Mouse (Mus musculus) ES-E14 (cell line): ENCODE measurements around the gene Pik3cd. TPM values are rescaled to one million over a fixed set of nuclear protein-coding genes. Genes with fewer than 3 reads are reported as not detected.

Experiments
- DNase-seq: peaks from one replicate; pipeline ENCODE4 v3.0.0-alpha.2; 2013; ENCODE audit warnings: low read depth, low spot score
- H3K27ac ChIP-seq: 2 replicates; pipeline ENCODE4 v1.5.1; 2012; ENCODE audit warnings: low read depth, mild to moderate bottlenecking, low read length, moderate library complexity, mixed read lengths; ENCODE audit not compliant: poor library complexity, insufficient read depth, severe bottlenecking
- H3K36me3 ChIP-seq: 2 replicates; pipeline ENCODE4 v1.6.1; 2012; ENCODE audit warnings: mild to moderate bottlenecking, low read length, moderate library complexity, mixed read lengths; ENCODE audit not compliant: control insufficient read depth, poor library complexity, insufficient read depth, severe bottlenecking
- H3K4me1 ChIP-seq, 2 experiments: fragments of 150-350 bp in 1 of 2; sonication (generic) in 1 of 2; 2 replicates each; pipeline ENCODE4 v1.6.1; 2012; ENCODE audit warnings: low read length in 2 of 2, mild to moderate bottlenecking in 1 of 2, mixed read lengths in 1 of 2; ENCODE audit not compliant: control insufficient read depth in 2 of 2, insufficient read depth in 2 of 2, poor library complexity in 1 of 2
- H3K4me3 ChIP-seq, 2 experiments: fragments of 150-350 bp in 1 of 2; sonication (generic) in 1 of 2; 2 replicates each; pipeline ENCODE4 v1.5.1; 2012; ENCODE audit warnings: low read length in 2 of 2, low read depth in 1 of 2, mild to moderate bottlenecking in 1 of 2, mixed read lengths in 1 of 2; ENCODE audit not compliant: insufficient read depth in 1 of 2, poor library complexity in 1 of 2, severe bottlenecking in 1 of 2
- H3K9ac ChIP-seq: 2 replicates; pipeline ENCODE4 v1.6.1; 2012; ENCODE audit warnings: low read depth, mild to moderate bottlenecking, low read length, mixed read lengths; ENCODE audit not compliant: poor library complexity, insufficient read depth, severe bottlenecking
- H3K9me3 ChIP-seq: fragments of 150-350 bp; sonication (generic); 2 replicates; pipeline ENCODE4 v1.6.1; 2012; ENCODE audit warnings: low read depth, mild to moderate bottlenecking, low read length; ENCODE audit not compliant: control insufficient read depth, insufficient read depth
- CHD2 ChIP-seq: IDR thresholded peaks from 2 replicates; pipeline ENCODE4 v1.6.1; 2014; ENCODE audit warnings: mild to moderate bottlenecking, low read depth, low read length, inconsistent platforms
- HCFC1 ChIP-seq: IDR thresholded peaks from 2 replicates; pipeline ENCODE4 v1.6.1; 2012; ENCODE audit warnings: low read length, inconsistent platforms, borderline replicate concordance; ENCODE audit not compliant: insufficient read depth
- MAFK ChIP-seq: IDR thresholded peaks from 2 replicates; pipeline ENCODE4 v1.6.1; 2014; ENCODE audit warnings: mild to moderate bottlenecking, low read depth, low read length, inconsistent platforms; ENCODE audit not compliant: insufficient read depth
- ZC3H11A ChIP-seq: IDR thresholded peaks from 2 replicates; pipeline ENCODE4 v1.6.1; 2012; ENCODE audit warnings: low read depth, mild to moderate bottlenecking, inconsistent platforms, low read length, borderline replicate concordance
- ZNF384 ChIP-seq: IDR thresholded peaks from 2 replicates; pipeline ENCODE4 v1.6.1; 2012; ENCODE audit warnings: low read depth, low read length, inconsistent platforms
- in situ Hi-C, 2 experiments: fragments of 600-800 bp; cut with MboI; formaldehyde crosslinking; loops; one replicate each; pipeline ENCODE4 v1.15.1; 2025; ENCODE audit warnings: low sequenced_read_pairs in 2 of 2, inconsistent platforms in 1 of 2; ENCODE audit not compliant: unreplicated experiment in 2 of 2
- total RNA-seq: library from RNA; depleted of rRNA; stranded (reverse); fragments of 300-350 nt; gene quantifications from 2 replicates; pipeline ENCODE4 v1.2.3, GENCODE M21; 2012

Gene Pik3cd
- total RNA-seq, 1 experiment = 6.4 TPM

DNA sequence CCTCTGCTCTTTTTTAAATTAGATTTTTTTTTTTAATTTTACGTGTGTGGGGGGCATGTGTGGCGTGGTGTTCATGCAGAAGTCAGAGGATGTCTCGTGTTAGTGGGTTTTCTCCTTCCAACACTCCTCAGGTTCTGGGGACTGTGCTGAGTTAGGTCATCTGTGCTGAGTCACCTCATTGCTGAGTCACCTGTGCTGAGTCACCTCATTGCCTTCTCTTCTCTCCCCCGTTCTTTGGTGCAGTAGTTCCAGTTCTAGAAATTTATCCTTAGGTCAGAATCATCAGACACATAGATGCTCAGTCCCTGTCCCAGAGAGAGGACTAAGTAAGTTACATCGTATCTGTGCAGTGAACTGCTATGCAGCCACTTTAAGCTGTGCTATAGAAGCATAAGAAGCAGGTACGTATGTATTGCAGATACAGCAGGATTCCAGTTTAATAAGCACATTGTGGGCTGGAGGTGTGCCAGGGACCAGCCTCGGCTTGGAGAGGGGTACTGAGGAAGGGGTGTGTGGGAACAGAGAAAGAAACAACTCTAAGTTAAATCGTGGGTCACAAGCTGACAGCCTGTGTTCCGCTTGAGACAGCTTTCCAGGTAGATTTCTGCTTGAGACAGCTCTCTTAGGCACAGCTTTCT lies 69.6 kb downstream of the Pik3cd start:
- Histone ChIP-seq H3K4me1 (no peaks in the 10 kb centered on the region), H3K9me3 (no peaks in the 10 kb centered on the region), H3K4me3 (no peak overlapping the region), H3K27ac (no peak overlapping the region), H3K36me3 (peaks cover 39% of the 10 kb centered on the region), H3K9ac (no peak overlapping the region)
- in situ Hi-C loops = no loop called here
- TF ChIP-seq ZNF384 (no peak), HCFC1 (no peak), CHD2 (no peak), MAFK (peak; percentile 85)
- no peak for DNase-seq

DNA sequence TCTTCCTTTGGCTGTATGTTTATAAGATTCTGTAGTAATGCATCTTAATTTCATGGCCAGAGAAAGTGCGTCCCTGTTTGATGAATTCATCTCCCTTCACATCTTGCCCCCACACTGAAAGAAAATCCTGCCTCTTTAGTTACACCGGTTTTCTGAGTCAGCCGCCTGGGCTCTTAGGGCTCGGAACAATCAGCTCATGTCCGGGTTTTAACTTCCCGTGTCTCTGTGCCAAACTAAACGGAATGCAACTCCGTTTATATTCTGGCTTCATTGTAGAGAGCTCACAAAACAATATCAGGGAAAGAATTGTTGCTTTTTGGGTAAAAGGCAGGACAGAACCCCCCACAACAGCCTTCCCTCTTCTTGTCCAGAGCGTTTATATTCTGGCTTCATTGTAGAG lies 73.6 kb downstream of the Pik3cd start:
- peaks cover 21% of the 10 kb centered on the region; the same call in 1 of the 2 replicates for H3K36me3 ChIP-seq
- in situ Hi-C loops = no loop called here
- no peak overlapping the region for H3K27ac ChIP-seq
- H3K9me3 ChIP-seq = no peaks in the 10 kb centered on the region
- DNase-seq = no peak
- TF ChIP-seq MAFK = no peak
- H3K4me3 ChIP-seq = no peak overlapping the region
- no peak overlapping the region for H3K9ac ChIP-seq
- no peaks in the 10 kb centered on the region for H3K4me1 ChIP-seq

DNA sequence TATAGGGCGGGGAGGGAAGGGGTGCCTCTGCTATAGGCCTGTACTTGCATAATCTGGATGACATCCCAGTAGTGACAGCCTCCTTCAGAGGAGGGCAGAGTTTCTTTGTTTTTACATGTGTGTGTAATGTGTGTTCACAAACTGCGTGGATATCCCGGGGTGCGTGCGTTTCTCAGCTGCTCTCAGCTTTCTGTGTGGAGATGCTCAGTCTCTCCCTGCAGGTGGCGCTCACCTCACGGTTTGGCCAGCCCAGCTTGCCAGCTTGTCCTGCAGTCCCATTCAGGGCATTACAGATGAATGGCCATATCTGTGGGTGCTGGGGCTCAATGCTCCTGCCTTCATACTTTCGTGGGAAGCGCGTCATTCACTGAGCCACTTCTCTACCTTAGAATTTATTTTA lies 74.0 kb downstream of the Pik3cd start:
- Histone ChIP-seq H3K36me3 (peaks cover 21% of the 10 kb centered on the region; the same call in 1 of the 2 replicates), H3K9ac (no peak overlapping the region), H3K9me3 (no peaks in the 10 kb centered on the region), H3K4me1 (no peaks in the 10 kb centered on the region), H3K4me3 (no peak overlapping the region), H3K27ac (no peak overlapping the region)
- TF ChIP-seq ZC3H11A (no peak), HCFC1 (no peak), CHD2 (no peak), ZNF384 (no peak)
- in situ Hi-C loops = no loop called here
- no peak for DNase-seq

DNA sequence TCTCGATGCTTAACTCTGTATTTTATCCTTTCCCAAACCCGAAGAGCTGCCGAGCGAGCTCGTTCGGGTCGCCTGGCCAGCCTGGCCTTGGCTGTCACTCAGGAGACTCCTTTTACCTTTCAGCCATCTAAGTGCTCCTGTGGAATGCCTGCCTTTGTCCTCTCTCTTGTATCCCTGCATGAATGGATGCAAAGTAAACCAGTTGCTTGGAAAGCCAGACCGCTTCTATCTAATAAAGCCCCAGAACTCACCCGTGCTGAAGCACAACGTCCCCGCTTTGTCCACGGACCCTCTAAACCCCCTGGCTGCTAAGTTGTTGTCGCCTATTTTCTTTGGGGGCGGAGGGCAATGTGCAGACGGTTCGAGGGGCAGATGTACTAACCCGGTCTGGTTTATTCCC lies 75.6 kb downstream of the Pik3cd start:
- in situ Hi-C loops = no loop called here
- TF ChIP-seq HCFC1 (no peak), CHD2 (no peak), MAFK (no peak), ZC3H11A (no peak), ZNF384 (no peak)
- Histone ChIP-seq H3K36me3 (peaks cover 19% of the 10 kb centered on the region; the same call in 1 of the 2 replicates), H3K9me3 (no peaks in the 10 kb centered on the region), H3K27ac (no peak overlapping the region), H3K4me1 (no peaks in the 10 kb centered on the region), H3K4me3 (no peak overlapping the region), H3K9ac (no peak overlapping the region)
- no peak for DNase-seq

DNA sequence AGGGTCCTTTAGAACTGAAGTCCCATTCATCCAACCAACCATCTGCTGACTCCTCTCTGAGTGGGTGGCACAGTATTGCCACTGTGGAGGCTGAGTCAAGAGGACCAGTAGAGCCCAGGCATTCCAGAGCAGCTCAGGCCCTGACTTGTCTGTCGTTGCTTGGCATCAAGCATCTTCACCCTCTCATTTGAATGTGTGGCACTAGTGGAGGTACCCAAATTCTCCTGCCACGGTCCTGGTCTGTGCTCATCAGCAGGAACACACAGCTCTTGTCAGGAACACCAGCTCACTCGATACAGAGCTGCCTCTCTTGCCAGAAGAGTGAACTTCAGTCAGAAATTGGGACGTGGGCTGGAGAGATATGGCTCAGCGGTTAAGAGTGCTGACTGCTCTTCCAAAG lies 78.7 kb downstream of the Pik3cd start:
- DNase-seq = no peak
- Histone ChIP-seq H3K9me3 (no peaks in the 10 kb centered on the region), H3K9ac (no peak overlapping the region), H3K4me3 (no peak overlapping the region), H3K27ac (no peak overlapping the region), H3K36me3 (peaks cover 3% of the 10 kb centered on the region; the same call in 1 of the 2 replicates), H3K4me1 (peaks cover 0 to 16% of the 10 kb centered on the region in 2 experiments; a peak in 2 of 4 replicates)
- TF ChIP-seq HCFC1 (no peak), MAFK (no peak), CHD2 (no peak), ZNF384 (no peak), ZC3H11A (no peak)
- in situ Hi-C loops = no loop called here
